Mouse (Mus musculus) adrenal gland, postnatal 10 days (tissue): ENCODE measurements around the gene Fkbp10. TPM values are rescaled to one million over a fixed set of nuclear protein-coding genes. Genes with fewer than 3 reads are reported as not detected.

Experiments used
- DNase-seq: peaks from one replicate; pipeline ENCODE4 v3.0.0; 2021; ENCODE audit warnings: mixed read lengths
- microRNA-seq: library from miRNA; unstranded; fragments of <30 nt; microRNA quantifications from one replicate; pipeline ENCODE4 v1.2.0, GENCODE M21; 2021
- total RNA-seq, 2 experiments: library from RNA; stranded (reverse); gene quantifications; 2 replicates each; pipeline ENCODE4 v1.2.3; 2021

Gene Fkbp10
- total RNA-seq, 2 experiments from 2014 or later = 46.5 to 49.1 TPM

DNA sequence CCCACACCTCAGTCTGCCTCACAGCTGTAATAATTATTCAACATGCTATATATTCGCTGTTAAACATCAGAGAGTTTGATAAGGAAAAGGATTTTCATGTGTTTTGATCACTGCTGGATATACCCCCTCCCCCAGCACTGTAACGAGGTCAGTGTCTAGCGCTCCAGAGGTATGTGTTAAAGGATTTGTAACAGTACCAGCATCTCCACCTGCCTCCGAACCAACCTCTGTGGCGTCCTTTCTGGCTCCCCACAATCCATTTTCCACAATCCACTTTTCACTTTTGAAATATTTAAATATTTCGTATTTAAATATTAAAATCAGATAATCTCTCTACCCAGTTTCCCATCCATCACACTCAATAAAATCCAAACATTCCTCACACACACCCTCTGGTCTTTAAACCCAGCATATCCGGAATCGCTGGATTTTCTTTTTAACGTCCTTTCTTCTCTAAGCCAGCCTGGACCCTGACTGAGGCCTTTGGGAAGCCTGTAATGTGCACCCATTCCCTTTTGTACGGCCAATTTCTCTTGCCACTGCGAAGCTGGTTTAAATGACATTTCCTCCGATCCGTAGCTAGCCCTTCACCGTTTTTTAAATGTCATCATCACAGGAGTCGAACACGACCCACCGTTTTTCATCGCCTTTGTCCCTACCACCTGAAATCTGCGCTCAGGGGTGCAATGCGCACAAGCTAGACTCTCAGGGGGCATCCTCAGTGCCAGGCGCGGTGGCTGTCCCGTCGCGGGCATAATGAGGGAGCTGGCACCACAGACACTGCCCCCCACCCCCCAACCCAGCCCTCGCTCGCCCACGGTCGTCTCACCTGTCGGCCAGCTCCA is 56.1 kb downstream of the Fkbp10 start:
- DNase-seq = no peak

DNA sequence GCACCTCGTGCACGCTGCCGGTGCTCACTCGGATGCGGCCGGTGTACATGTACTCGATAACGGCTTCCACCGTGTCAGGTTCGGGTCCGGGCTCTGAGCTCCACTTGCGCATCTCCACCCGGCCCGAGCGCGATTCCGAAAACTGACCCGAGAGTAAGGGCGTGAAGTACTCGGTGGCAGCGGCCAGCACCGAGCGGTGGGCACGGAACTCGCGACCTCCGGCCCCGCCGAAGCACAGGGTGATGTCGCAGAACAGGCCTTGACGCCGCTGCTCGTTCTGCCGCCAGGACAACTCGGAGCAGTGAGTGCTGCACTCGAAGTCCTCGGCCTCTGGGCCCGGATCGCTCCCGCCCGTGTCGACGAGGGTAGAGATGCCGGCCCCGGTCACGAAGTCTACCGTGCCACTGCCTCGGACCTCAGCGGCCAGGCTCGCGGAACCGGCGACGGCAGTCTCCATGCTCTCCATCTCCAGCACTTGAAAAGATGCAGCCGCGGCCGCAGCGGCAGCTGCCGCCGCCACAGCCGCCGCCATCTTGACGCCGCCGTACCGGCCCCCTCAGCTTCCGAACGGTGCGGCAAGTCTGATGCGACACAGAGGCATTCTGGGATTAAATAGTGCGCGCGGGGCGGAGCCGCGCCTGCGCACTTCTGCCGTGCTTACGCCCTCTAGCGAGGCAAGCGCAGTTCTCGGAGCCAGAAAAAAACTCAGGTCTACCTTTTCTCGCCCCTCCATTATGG is 56.9 kb downstream of the Fkbp10 start, which contains the start of gene Klhl11:
Gene Klhl11 (minus strand): TSS at position 545 of the 738 bp plus-strand sequence.
- peak; percentile 95 for DNase-seq

DNA sequence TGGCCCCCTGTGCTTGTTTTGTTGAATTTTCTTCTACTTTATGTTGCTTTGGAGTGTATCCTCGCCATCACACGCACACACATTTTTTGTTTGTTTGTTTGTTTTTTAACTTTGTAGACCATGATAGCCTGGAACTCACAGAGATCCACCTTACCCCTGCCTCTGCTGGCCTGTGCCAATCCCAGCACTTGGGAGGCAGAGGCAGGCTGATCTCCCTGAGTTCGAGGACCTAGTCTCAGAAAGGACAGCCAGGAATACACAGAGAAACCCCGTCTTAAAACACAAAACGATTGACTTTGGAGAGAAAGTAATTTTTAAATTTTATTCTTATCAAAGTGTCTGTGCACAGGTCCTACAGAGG is 57.4 kb downstream of the Fkbp10 start:
- no peak for DNase-seq

Small RNAs within 50 kb of the gene (microRNA-seq; reads per million reads assigned to microRNA genes)
- not detected for gene Gm27374

Other genes with a start within 250 kb of the Fkbp10 start
- gene Krt9, start 222.5 kb upstream of the Fkbp10 start, total RNA-seq = under 1 TPM in 1 of 2 experiments, not detected in 1; 0.21 TPM
- gene Krt14, start 208.1 kb upstream of the Fkbp10 start, total RNA-seq = 1 to 10 TPM in 1 of 2 experiments, under 1 TPM in 1; 0.45 to 1.2 TPM
- gene Krt16, start 166.8 kb upstream of the Fkbp10 start, total RNA-seq = not detected
- gene Krt17, start 154.7 kb upstream of the Fkbp10 start, total RNA-seq = not detected
- not detected for gene Krt42, start 145.8 kb upstream of the Fkbp10 start, total RNA-seq
- gene Eif1, start 95.8 kb upstream of the Fkbp10 start, total RNA-seq = 1,000 to 10,000 TPM in 1 of 2 experiments, 100 to 1,000 TPM in 1; 930 to 1,143 TPM
- not detected for gene Gast, start 81.3 kb upstream of the Fkbp10 start, total RNA-seq
- 10 to 100 TPM; 42.8 to 54.2 TPM for gene Hap1, start 59.6 kb upstream of the Fkbp10 start, total RNA-seq
- gene Jup, start 17.9 kb upstream of the Fkbp10 start, total RNA-seq = 10 to 100 TPM; 89.6 to 99.0 TPM
- gene P3h4, start 861 bp upstream of the Fkbp10 start, total RNA-seq = 10 to 100 TPM; 29.4 to 30.1 TPM
- 10 to 100 TPM; 42.6 to 54.8 TPM for gene Nt5c3b, start 26.1 kb downstream of the Fkbp10 start, total RNA-seq
- gene Klhl10, start 26.2 kb downstream of the Fkbp10 start, total RNA-seq = 1 to 10 TPM in 1 of 2 experiments, under 1 TPM in 1; 0.81 to 2.1 TPM
- 10 to 100 TPM; 35.0 to 36.3 TPM for gene Klhl11, start 57.0 kb downstream of the Fkbp10 start, total RNA-seq
- 100 to 1,000 TPM; 380 to 552 TPM for gene Acly, start 112.3 kb downstream of the Fkbp10 start, total RNA-seq
- gene Ttc25, start 129.9 kb downstream of the Fkbp10 start, total RNA-seq = 1 to 10 TPM; 1.4 to 1.6 TPM
- 10 to 100 TPM; 32.9 to 35.7 TPM for gene Cnp, start 159.2 kb downstream of the Fkbp10 start, total RNA-seq
- 10 to 100 TPM; 44.9 to 54.3 TPM for gene Nkiras2, start 203.5 kb downstream of the Fkbp10 start, total RNA-seq
- 100 to 1,000 TPM; 212 to 265 TPM for gene Dnajc7, start 204.5 kb downstream of the Fkbp10 start, total RNA-seq